13 mouse cellular contexts compared by ENCODE assay signal in the genomic region with DNA sequence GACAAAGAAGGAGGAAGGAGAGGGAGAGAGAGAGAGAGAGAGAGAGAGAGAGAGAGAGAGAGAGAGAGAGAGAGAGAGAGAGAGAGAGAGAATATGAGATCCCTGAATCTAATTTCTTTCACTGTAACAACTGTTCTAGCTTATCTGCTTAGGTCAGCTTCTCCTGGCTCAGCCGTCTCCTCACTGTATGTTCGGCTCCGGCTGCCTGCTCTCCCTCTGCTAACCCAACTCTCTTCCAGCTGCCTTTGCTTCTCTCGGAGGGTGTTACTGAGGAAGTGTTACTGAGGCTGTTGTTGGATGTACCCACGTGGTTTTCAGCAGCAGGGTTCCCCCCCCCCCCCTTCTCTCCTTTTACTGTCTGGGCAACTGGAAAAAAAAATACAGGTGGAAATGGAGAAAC. TPM values are rescaled to one million over a fixed set of nuclear protein-coding genes. Genes with fewer than 3 reads are reported as not detected.
DNase-seq lines count a peak whose midpoint lies in the region; ATAC-seq lines count a peak whose summit lies in the region.
"Had no signal": no experiment of that assay in that cellular context is flagged by ENCODE, and none has a peak within 500 bp of the region (broad histone marks: within the 10 kb centered on the region; RNA-seq: fewer than 3 reads in every experiment).

No protein-coding gene starts in this region.

- no peaks in the 10 kb centered on the region for H3K9me3 ChIP-seq in heart, embryonic 16.5 days (replicated peaks; ENCODE audit: control insufficient read depth, low read length)
- no peaks in the 10 kb centered on the region for H3K9me3 ChIP-seq in embryonic facial prominence, embryonic 12.5 days
- H3K9me3 ChIP-seq in liver, embryonic 11.5 days (ENCODE audit: control insufficient read depth, low read length) = no peaks in the 10 kb centered on the region
- H3K9me3 ChIP-seq: forebrain, embryonic 12.5 days had no signal

- H3K4me2 ChIP-seq in heart, embryonic 16.5 days (ENCODE audit: low read depth, low read length) = 0 out of 2 replicates have a peak overlapping the region, but pooled peaks have one; percentile 6
- peak overlapping the region; percentile 30; the same call in 1 of the 2 replicates for H3K4me2 ChIP-seq in embryonic facial prominence, embryonic 12.5 days (replicated peaks)
- peak overlapping the region; percentile 34 for H3K4me2 ChIP-seq in liver, embryonic 11.5 days
- H3K4me2 ChIP-seq: forebrain, embryonic 12.5 days had no signal

- peaks cover 3% of the 10 kb centered on the region for H3K27me3 ChIP-seq in heart, embryonic 16.5 days (ENCODE audit: control insufficient read depth, insufficient read depth, low read length)
- 0 out of 2 replicates have a peak, but pooled peaks cover 3% of the 10 kb centered on the region for H3K27me3 ChIP-seq in embryonic facial prominence, embryonic 12.5 days
- no peaks in the 10 kb centered on the region for H3K27me3 ChIP-seq in liver, embryonic 11.5 days (replicated peaks; ENCODE audit: control insufficient read depth, insufficient read depth, low read length)

- ATAC-seq in heart, embryonic 16.5 days (replicated peaks; ENCODE audit: extremely low read depth, insufficient read depth, low FRiP score) = no peak
- no peak for ATAC-seq in embryonic facial prominence, embryonic 12.5 days (ENCODE audit: insufficient number of reproducible peaks, insufficient read depth, low FRiP score, low TSS enrichment)
- ATAC-seq in liver, embryonic 11.5 days (replicated peaks; ENCODE audit: low FRiP score) = peak; percentile 69
- ATAC-seq: activated CD4-positive, CD25-positive, alpha-beta regulatory T cell, adult 4 months; inflammation-experienced regulatory T-cells, adult 6 months had no signal

- H3K36me3 ChIP-seq in heart, embryonic 16.5 days (ENCODE audit: control insufficient read depth, insufficient read depth) = no peaks in the 10 kb centered on the region
- no peaks in the 10 kb centered on the region for H3K36me3 ChIP-seq in embryonic facial prominence, embryonic 12.5 days
- no peaks in the 10 kb centered on the region for H3K36me3 ChIP-seq in liver, embryonic 11.5 days (ENCODE audit: control insufficient read depth, insufficient read depth, low read length)
- H3K36me3 ChIP-seq: forebrain, embryonic 12.5 days had no signal

- no peak for DNase-seq in heart, postnatal 14 days
- DNase-seq in MEL-GATA-1-ER (ENCODE audit: extremely low read depth, low read depth) (peak; percentile 58), MN1 (ENCODE audit: low spot score) (no peak)
- no peak for DNase-seq in liver, embryonic 11.5 days (ENCODE audit: low spot score)
- no peak for DNase-seq in cerebellum, adult 11 months
- no peak for DNase-seq in cerebellum, postnatal 14 days

- intact Hi-C loops in heart, postnatal 14 days (cut with DNase I) = no loop called here

- H3K4me1 ChIP-seq in heart, embryonic 16.5 days (ENCODE audit: control insufficient read depth, insufficient read depth, low read length) = peaks cover 5% of the 10 kb centered on the region; the same call in 1 of the 2 replicates
- peaks cover 12% of the 10 kb centered on the region for H3K4me1 ChIP-seq in embryonic facial prominence, embryonic 12.5 days
- peaks cover 30% of the 10 kb centered on the region for H3K4me1 ChIP-seq in liver, embryonic 11.5 days (replicated peaks; ENCODE audit: control insufficient read depth, insufficient read depth, low read length)

- 2% methylated on average over 5 of the region's 5 CpGs for WGBS in heart, embryonic 16.5 days
- WGBS in embryonic facial prominence, embryonic 12.5 days = 10% methylated on average over 5 of the region's 5 CpGs
- WGBS in liver, embryonic 11.5 days = 6% methylated on average over 5 of the region's 5 CpGs

- H3K9ac ChIP-seq in heart, embryonic 16.5 days (ENCODE audit: low read length) = no peak overlapping the region
- H3K9ac ChIP-seq in embryonic facial prominence, embryonic 12.5 days = no peak overlapping the region
- peak overlapping the region; percentile 31; the same call in 1 of the 2 replicates for H3K9ac ChIP-seq in liver, embryonic 11.5 days (ENCODE audit: low read depth, low read length)
- H3K9ac ChIP-seq: forebrain, embryonic 12.5 days had no signal

- H3K27ac ChIP-seq in heart, embryonic 16.5 days (ENCODE audit: low read length) = no peak overlapping the region
- no peak overlapping the region for H3K27ac ChIP-seq in embryonic facial prominence, embryonic 12.5 days
- H3K27ac ChIP-seq in liver, embryonic 11.5 days (ENCODE audit: low read depth, low read length) = no peak overlapping the region
- H3K27ac ChIP-seq: forebrain, embryonic 12.5 days had no signal

- H3K4me3 ChIP-seq in heart, embryonic 16.5 days (ENCODE audit: low read length) = no peak overlapping the region
- no peak overlapping the region for H3K4me3 ChIP-seq in embryonic facial prominence, embryonic 12.5 days
- H3K4me3 ChIP-seq in liver, embryonic 11.5 days (ENCODE audit: low read depth, low read length) = no peak overlapping the region
- H3K4me3 ChIP-seq: forebrain, embryonic 12.5 days had no signal

RNA-seq across cellular contexts. Expression of a gene that starts 6.1 kb away (rescaled TPM):
- polyA plus RNA-seq in heart, embryonic 16.5 days (2015; fragmentation: Nextera tagmentation; extraction: Ambion mirVana) = 1.7 and 2.1 TPM in 2 replicates
- total RNA-seq in heart, postnatal 14 days (2021) = under 1 TPM in 1 of 2 experiments, not detected in 1; 0.45 TPM
- 2.1 and 2.6 TPM in 2 replicates for polyA plus RNA-seq in embryonic facial prominence, embryonic 12.5 days (2016; fragmentation: Nextera tagmentation; extraction: Ambion mirVana)
- polyA plus RNA-seq in liver, embryonic 11.5 days (2014; fragmentation: Nextera tagmentation; extraction: Ambion mirVana) = 7.8 and 10.4 TPM in 2 replicates

RNA-seq across cellular contexts. Expression of a gene that starts 34.6 kb away (rescaled TPM):
- 11.4 TPM in 2 replicates for polyA plus RNA-seq in heart, embryonic 16.5 days (2015; fragmentation: Nextera tagmentation; extraction: Ambion mirVana)
- total RNA-seq in heart, postnatal 14 days (2021) = 10 to 100 TPM in 1 of 2 experiments, 1 to 10 TPM in 1; 8.2 to 10.1 TPM
- polyA plus RNA-seq in embryonic facial prominence, embryonic 12.5 days (2016; fragmentation: Nextera tagmentation; extraction: Ambion mirVana) = 19.3 and 19.6 TPM in 2 replicates
- polyA plus RNA-seq in liver, embryonic 11.5 days (2014; fragmentation: Nextera tagmentation; extraction: Ambion mirVana) = 16.1 and 16.2 TPM in 2 replicates

RNA-seq across cellular contexts. Expression of a gene that starts 35.0 kb away (rescaled TPM):
- polyA plus RNA-seq in heart, embryonic 16.5 days (2015; fragmentation: Nextera tagmentation; extraction: Ambion mirVana) = 276 and 277 TPM in 2 replicates
- total RNA-seq in heart, postnatal 14 days (2021) = 100 to 1,000 TPM; 181 to 185 TPM
- polyA plus RNA-seq in embryonic facial prominence, embryonic 12.5 days (2016; fragmentation: Nextera tagmentation; extraction: Ambion mirVana) = 433 and 434 TPM in 2 replicates
- polyA plus RNA-seq in liver, embryonic 11.5 days (2014; fragmentation: Nextera tagmentation; extraction: Ambion mirVana) = 311 and 347 TPM in 2 replicates

RNA-seq across cellular contexts. Expression of a gene that starts 37.8 kb away (rescaled TPM):
- polyA plus RNA-seq in heart, embryonic 16.5 days (2015; fragmentation: Nextera tagmentation; extraction: Ambion mirVana) = not detected in 2 replicates
- total RNA-seq in heart, postnatal 14 days (2021) = not detected
- polyA plus RNA-seq in embryonic facial prominence, embryonic 12.5 days (2016; fragmentation: Nextera tagmentation; extraction: Ambion mirVana) = not detected in 2 replicates
- polyA plus RNA-seq in liver, embryonic 11.5 days (2014; fragmentation: Nextera tagmentation; extraction: Ambion mirVana) = not detected in 2 replicates
- total RNA-seq: left cerebral cortex, adult 8-10 months had no signal
- polyA plus RNA-seq: activated CD4-positive, CD25-positive, alpha-beta regulatory T cell, adult 4 months; forebrain, embryonic 12.5 days; inflammation-experienced regulatory T-cells, adult 6 months; neural tube, embryonic 11.5 days had no signal

RNA-seq across cellular contexts. Expression of a gene that starts 48.5 kb away (rescaled TPM):
- polyA plus RNA-seq in heart, embryonic 16.5 days (2015; fragmentation: Nextera tagmentation; extraction: Ambion mirVana) = 29.3 and 30.4 TPM in 2 replicates
- total RNA-seq in heart, postnatal 14 days (2021) = 10 to 100 TPM; 18.6 to 20.0 TPM
- 34.9 and 35.0 TPM in 2 replicates for polyA plus RNA-seq in embryonic facial prominence, embryonic 12.5 days (2016; fragmentation: Nextera tagmentation; extraction: Ambion mirVana)
- 23.2 TPM in 2 replicates for polyA plus RNA-seq in liver, embryonic 11.5 days (2014; fragmentation: Nextera tagmentation; extraction: Ambion mirVana)
